Mouse (Mus musculus): ENCODE results near the gene Cacna2d2. TPM values are rescaled to one million over a fixed set of nuclear protein-coding genes. Genes with fewer than 3 reads are reported as not detected.

The Cacna2d2 gene
- polyA plus RNA-seq, 1 experiment from 2014 or later: 0.56 TPM

DNA sequence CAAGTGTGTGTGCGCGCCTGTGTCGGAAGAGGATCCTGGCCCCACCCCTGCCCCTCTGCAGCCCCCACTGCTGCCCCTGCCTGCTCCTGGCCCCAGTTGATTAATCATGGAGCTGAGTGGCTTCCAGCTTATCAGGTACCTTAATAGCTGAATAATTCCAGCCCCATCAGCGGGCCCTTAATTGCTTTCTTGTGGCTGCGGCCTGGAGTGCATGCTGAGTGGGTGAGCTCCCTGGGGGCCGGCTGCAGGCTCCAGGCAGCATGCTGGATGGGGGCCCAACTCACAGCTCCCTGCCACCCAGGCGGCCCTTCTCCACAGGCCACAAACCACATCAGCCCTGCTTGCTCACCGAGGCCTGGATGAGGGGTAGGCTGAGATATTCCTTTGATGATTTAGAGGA, 112.0 kb downstream of the Cacna2d2 start:
- Histone ChIP-seq H3K9me3 (no peaks in the 10 kb centered on the region), H3K4me2 (replicated peaks) (no peak overlapping the region), H3K27ac (no peak overlapping the region), H3K27me3 (peaks cover 54% of the 10 kb centered on the region), H3K36me3 (no peaks in the 10 kb centered on the region), H3K9ac (no peak overlapping the region), H3K4me3 (no peak overlapping the region), H3K4me1 (peaks cover 21% of the 10 kb centered on the region)
- WGBS: 48% methylated on average over 8 of the region's 8 CpGs
- ATAC-seq (ENCODE audit: low FRiP score, low read depth): no peak

DNA sequence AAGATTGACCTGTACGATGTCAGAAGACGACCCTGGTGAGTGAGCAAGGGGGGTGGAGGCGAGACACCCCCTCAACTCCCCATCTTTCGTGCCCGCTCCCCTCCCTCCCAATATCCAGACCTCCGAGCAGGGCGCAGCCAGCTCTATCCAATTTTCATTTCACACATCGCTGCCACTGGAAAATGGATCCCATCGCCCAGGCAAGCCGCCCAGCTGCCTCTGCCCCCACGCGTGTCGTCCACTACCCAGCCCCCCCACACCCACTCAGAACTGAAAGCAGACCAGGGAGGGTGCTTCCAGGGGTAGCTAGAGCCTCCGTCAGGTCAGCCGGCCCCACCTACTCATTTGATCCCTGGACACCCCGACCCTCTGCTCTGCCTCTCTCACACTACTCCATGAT, 112.9 kb downstream of the Cacna2d2 start:
- peaks cover 45% of the 10 kb centered on the region for H3K27me3 ChIP-seq

DNA sequence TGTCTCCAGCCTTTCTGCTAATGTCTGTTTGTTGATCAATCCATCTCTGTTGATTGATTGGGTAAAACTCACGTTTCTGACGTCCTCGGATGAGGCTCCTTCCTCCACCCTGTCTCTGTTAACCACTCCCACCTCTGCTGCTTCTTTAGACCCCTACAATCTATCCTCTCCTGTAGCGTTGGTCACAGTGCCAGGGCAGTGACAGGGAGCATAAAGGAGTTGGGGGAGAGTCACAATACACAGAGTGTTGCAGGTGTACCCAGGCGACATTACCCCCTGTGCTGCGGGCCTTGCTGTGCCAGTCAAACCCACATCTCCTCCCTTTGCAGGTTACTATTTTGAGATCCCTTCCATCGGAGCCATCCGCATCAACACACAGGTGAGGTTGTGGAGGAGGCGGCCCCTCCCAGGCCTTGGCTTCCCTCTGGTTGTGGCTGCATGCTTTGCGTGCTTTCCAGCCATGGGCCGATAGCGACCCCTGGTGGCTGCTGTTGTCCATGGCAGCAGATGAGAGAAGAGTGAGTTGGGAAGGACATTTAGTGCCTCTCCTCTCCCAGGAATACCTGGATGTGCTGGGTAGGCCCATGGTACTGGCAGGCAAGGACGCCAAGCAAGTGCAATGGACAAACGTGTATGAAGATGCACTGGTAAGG, 115.0 kb downstream of the Cacna2d2 start:
- peak; percentile 48; the same call in 1 of the 2 replicates for ATAC-seq (ENCODE audit: low FRiP score, low read depth)
- H3K4me1 ChIP-seq: 0 out of 2 replicates have a peak, but pooled peaks cover 4% of the 10 kb centered on the region
- H3K27me3 ChIP-seq: peaks cover 38% of the 10 kb centered on the region
- WGBS: 22% methylated on average over 14 of the region's 14 CpGs
- H3K4me3 ChIP-seq: no peak overlapping the region
- no peak overlapping the region for H3K27ac ChIP-seq
- no peaks in the 10 kb centered on the region for H3K9me3 ChIP-seq
- H3K36me3 ChIP-seq: no peaks in the 10 kb centered on the region
- no peak overlapping the region for H3K9ac ChIP-seq
- no peak overlapping the region for H3K4me2 ChIP-seq (replicated peaks)

More for the DNA sequence above, 112.9 kb downstream of the Cacna2d2 start:
- WGBS: 83% methylated on average over 16 of the region's 16 CpGs
- H3K4me3 ChIP-seq: no peak overlapping the region
- H3K4me2 ChIP-seq (replicated peaks): no peak overlapping the region
- H3K9ac ChIP-seq: no peak overlapping the region
- H3K36me3 ChIP-seq: no peaks in the 10 kb centered on the region
- H3K4me1 ChIP-seq: peaks cover 21% of the 10 kb centered on the region
- no peak overlapping the region for H3K27ac ChIP-seq
- H3K9me3 ChIP-seq: no peaks in the 10 kb centered on the region
- ATAC-seq (ENCODE audit: low FRiP score, low read depth): no peak

DNA sequence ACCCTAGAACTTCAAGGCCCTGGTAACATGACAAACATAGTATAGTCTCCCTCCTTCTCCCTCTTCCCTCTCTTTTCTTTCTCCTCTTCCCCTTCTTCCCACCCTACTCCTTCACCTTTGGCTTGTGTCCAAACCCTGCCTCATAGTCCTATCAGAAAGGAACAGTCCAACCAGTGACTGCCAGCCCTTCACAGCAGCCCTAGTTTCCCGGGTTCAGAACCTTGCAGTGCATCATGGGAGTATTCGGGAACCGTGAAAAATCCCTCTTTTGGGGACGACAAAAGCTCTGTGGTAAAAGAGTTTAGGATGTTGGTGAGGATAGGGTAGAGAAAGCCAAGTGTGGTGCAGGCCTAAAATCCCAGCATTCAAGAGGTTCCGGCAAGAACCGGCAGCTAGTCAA, 120.9 kb downstream of the Cacna2d2 start:
- WGBS: 61% methylated on average over 6 of the region's 6 CpGs
- Histone ChIP-seq H3K9ac (no peak overlapping the region), H3K4me1 (peaks cover 27% of the 10 kb centered on the region), H3K36me3 (no peaks in the 10 kb centered on the region), H3K27me3 (peaks cover 36% of the 10 kb centered on the region), H3K4me3 (no peak overlapping the region), H3K4me2 (replicated peaks) (no peak overlapping the region), H3K27ac (no peak overlapping the region), H3K9me3 (no peaks in the 10 kb centered on the region)
- ATAC-seq (ENCODE audit: low FRiP score, low read depth): no peak

DNA sequence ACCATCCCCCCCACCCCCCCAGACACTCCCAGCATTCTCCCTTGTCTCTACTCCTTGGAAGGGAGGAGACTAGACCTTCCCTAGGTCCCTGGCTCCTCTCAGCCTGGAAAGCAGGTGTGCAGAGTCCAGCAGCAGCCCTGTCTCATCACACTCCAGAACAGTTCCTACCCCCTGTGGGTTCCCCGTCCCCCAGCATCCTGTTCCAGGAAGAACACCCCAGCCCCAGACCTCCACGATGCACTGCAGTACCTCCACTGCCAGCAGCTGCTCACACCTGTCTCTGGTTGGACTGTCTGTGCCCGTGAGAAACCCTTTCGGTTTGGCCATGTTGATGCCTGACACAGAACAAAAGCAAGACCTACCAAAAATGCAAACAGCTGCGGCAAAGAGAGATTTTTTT, 121.8 kb downstream of the Cacna2d2 start:
- H3K4me3 ChIP-seq: no peak overlapping the region
- peaks cover 44% of the 10 kb centered on the region for H3K27me3 ChIP-seq
- 39% methylated on average over 5 of the region's 5 CpGs for WGBS
- peak overlapping the region; percentile 52; the same call in 1 of the 2 replicates for H3K4me2 ChIP-seq (replicated peaks)
- no peak overlapping the region for H3K27ac ChIP-seq
- peaks cover 28% of the 10 kb centered on the region for H3K4me1 ChIP-seq
- no peaks in the 10 kb centered on the region for H3K9me3 ChIP-seq
- no peaks in the 10 kb centered on the region for H3K36me3 ChIP-seq
- no peak for ATAC-seq (ENCODE audit: low FRiP score, low read depth)
- H3K9ac ChIP-seq: 0 out of 2 replicates have a peak overlapping the region, but pooled peaks have one; percentile 39

DNA sequence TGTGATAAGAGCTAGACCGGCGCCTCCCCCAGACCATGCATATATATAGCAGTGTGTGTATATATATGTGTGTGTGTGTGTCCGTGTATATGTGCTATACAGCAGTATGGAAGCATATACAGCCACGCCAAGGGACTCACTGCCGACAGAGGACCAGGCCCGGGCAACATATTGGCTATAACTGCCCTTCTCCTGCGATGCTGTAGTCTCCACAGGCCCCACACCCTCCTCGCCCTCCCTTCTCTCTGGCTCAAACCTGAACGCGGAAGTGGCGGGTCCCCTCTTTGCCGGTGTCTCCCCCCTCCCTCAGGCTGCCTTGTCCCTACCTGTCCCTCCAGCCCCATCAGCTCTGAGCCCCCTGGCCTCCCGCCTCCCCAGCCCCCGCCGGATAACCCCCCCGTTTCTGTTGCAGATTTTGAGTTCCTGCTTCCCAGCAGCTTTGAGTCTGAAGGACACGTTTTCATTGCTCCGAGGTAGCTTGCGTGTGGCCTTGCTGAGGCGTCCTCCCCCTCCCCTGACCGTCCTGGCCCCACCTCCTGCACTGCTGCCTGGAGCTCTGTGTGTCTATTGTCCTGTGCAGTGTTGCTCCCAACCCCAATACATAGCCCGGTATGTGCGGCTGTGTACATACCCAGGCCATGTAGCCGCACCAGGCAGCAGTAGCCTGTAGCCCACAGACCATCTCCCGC, 122.4 kb downstream of the Cacna2d2 start:
- Histone ChIP-seq H3K27ac (no peak overlapping the region), H3K4me3 (peak overlapping the region; percentile 17), H3K9ac (peak overlapping the region; percentile 39), H3K27me3 (peaks cover 51% of the 10 kb centered on the region), H3K4me1 (peaks cover 35% of the 10 kb centered on the region), H3K36me3 (no peaks in the 10 kb centered on the region), H3K4me2 (replicated peaks) (peak overlapping the region; percentile 52), H3K9me3 (no peaks in the 10 kb centered on the region)
- peak; percentile 38 for ATAC-seq (ENCODE audit: low FRiP score, low read depth)
- WGBS: 18% methylated on average over 25 of the region's 25 CpGs

DNA sequence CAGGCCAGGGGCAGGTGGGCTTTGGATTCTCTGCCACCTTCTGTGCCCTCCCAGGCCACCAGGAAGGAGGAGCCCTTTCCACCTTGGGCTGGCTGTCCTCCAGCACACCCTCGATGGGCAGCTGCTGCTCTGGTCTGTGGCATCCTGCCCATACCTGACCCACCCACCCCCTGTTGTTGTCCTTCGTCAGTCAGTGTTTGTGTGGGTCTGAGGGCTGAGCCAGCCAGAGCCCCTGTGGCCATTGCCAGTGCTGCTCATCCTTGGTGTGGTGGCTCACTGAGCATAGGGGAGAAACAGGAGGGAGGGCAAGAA, 122.9 kb downstream of the Cacna2d2 start:
- WGBS: 51% methylated on average over 2 of the region's 2 CpGs
- Histone ChIP-seq H3K4me3 (0 out of 2 replicates have a peak overlapping the region, but pooled peaks have one; percentile 17), H3K27me3 (peaks cover 56% of the 10 kb centered on the region), H3K36me3 (no peaks in the 10 kb centered on the region), H3K4me1 (peaks cover 39% of the 10 kb centered on the region), H3K9ac (peak overlapping the region; percentile 39; the same call in 1 of the 2 replicates), H3K9me3 (no peaks in the 10 kb centered on the region), H3K4me2 (replicated peaks) (peak overlapping the region; percentile 52), H3K27ac (no peak overlapping the region)
- ATAC-seq (ENCODE audit: low FRiP score, low read depth): peak; percentile 4; the same call in 1 of the 2 replicates

DNA sequence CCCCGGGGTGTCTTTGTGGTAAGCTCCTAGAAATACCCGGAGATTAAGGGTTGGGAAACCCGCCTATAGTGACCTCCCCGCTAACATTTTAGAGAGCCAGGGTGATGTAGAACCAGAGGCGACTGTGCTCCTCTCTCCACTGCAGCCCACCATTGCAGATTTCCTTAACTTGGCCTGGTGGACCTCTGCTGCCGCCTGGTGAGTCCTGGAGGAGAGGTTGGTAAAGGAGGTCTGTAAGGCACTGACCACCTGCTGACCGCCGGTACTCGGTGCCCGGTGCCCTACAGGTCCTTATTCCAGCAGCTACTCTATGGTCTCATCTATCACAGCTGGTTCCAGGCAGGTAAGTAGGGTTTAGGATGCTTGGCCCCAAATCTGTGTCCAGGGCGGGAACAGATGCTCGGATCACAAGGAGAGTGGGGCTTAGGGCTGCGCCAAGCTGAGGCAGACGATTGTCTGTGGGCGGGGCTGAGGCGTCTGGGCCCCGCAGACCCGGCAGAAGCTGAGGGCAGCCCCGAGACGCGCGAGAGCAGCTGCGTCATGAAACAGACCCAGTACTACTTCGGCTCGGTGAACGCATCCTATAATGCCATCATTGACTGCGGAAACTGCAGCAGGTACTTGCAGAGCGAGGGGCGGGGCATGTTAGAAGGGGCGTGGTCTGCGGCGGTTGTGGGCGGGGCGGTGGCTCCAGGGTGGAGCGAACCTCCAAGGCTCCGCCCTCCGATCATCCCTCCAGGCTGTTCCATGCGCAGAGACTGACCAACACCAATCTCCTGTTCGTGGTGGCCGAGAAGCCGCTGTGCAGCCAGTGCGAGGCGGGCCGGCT, 127.0 kb downstream of the Cacna2d2 start:
- Histone ChIP-seq H3K27me3 (peaks cover 64% of the 10 kb centered on the region), H3K4me3 (peak overlapping the region; percentile 39), H3K9ac (peak overlapping the region; percentile 35; the same call in 1 of the 2 replicates), H3K4me1 (peaks cover 28% of the 10 kb centered on the region), H3K9me3 (no peaks in the 10 kb centered on the region), H3K4me2 (replicated peaks) (peak overlapping the region; percentile 66), H3K27ac (no peak overlapping the region), H3K36me3 (no peaks in the 10 kb centered on the region)
- 5% methylated on average over 44 of the region's 44 CpGs for WGBS
- ATAC-seq (ENCODE audit: low FRiP score, low read depth): peak; percentile 62; the same call in 1 of the 2 replicates

DNA sequence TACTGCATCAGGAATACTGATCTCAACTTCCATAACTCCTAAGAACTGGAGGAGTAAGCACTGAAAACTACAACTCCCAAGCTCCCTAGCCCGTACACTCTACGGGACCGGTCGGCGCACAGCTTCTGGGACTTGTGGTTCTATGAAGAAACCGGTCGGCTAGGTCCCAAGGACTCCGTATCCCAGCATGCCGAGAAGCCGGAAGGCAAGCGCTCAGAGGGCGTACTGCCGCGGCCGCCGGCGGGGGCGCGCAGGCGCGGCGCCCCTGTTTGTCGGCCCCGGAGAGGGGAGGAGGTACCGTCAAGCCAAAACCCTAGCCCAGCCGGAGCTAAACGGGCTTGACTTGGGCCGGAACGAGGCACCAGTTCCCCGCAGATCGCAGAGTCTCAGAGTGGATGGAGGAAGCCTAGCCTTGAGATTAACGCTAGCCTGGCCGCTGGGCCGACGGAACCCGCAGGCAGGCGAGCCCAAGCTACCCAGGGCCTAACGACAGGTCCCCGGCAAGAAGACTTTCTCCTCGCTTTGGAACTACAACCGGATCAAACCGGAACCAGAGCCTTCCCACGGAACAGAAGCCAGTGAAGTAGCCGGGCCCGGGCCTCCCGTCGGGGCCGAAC, 134.5 kb downstream of the Cacna2d2 start, which contains the start of gene Tmem115:
Gene Tmem115, plus strand, starts transcription at position 155 of the 617 bp plus-strand sequence.
- Histone ChIP-seq H3K27ac (peak within 1 kb of the TSS; percentile 75), H3K4me1 (peaks cover 29% of the 10 kb centered on the region), H3K36me3 (peaks cover 25% of the 10 kb centered on the region), H3K9ac (peak within 1 kb of the TSS; percentile 94), H3K27me3 (peaks cover 4% of the 10 kb centered on the region), H3K9me3 (no peaks in the 10 kb centered on the region), H3K4me3 (peak within 1 kb of the TSS; percentile 94), H3K4me2 (replicated peaks) (peak within 1 kb of the TSS; percentile 99)
- WGBS: under 1% methylated on average over 48 of the region's 48 CpGs
- ATAC-seq (ENCODE audit: low FRiP score, low read depth): peak; percentile 99

DNA sequence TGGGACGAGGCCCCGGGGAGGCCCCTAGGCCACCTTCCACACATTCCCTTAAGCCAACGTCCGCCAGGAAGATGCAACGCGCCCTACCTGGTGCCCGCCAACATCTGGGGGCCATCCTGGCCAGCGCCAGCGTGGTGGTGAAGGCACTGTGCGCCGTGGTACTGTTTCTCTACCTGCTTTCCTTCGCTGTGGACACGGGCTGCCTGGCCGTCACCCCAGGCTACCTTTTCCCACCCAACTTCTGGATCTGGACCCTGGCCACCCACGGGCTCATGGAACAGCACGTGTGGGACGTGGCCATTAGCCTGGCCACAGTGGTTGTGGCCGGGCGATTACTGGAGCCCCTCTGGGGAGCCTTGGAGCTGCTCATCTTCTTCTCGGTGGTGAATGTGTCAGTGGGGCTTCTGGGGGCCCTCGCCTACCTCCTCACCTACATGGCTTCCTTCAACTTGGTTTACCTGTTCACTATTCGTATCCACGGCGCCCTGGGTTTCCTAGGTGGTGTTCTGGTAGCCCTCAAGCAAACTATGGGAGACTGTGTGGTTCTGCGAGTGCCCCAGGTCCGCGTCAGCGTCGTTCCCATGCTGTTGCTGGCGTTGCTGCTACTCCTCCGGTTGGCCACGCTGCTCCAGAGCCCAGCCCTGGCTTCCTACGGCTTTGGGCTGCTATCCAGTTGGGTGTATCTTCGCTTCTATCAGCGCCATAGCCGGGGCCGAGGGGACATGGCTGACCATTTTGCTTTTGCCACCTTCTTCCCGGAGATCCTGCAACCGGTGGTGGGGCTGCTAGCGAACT, 135.2 kb downstream of the Cacna2d2 start:
- Histone ChIP-seq H3K4me2 (replicated peaks) (peak overlapping the region; percentile 99), H3K9ac (peak overlapping the region; percentile 94), H3K27me3 (peaks cover 4% of the 10 kb centered on the region), H3K4me3 (peak overlapping the region; percentile 94), H3K4me1 (peaks cover 29% of the 10 kb centered on the region), H3K9me3 (no peaks in the 10 kb centered on the region), H3K27ac (peak overlapping the region; percentile 75), H3K36me3 (peaks cover 32% of the 10 kb centered on the region)
- 1% methylated on average over 40 of the region's 40 CpGs for WGBS
- ATAC-seq (ENCODE audit: low FRiP score, low read depth): no peak

DNA sequence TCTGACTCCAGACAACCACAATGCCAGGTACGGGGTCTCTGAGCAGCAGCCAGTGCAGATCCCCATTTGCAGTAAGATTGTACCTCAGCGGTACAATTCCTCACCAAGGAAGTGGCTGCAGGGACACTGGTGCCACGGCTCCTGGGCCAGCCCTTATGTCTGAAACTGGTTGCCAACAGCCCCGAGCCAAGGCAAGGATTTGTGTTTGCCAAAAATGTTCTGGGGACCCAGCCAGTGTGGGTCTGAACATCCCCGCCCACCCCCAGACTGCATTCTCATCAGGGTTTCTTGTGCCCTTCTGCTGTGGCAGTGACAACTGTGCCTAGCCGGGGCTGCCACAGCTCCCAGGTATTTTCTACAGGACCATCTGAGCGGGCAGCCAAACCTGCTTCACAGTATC, 138.8 kb downstream of the Cacna2d2 start:
- Histone ChIP-seq H3K27ac (no peak overlapping the region), H3K4me3 (no peak overlapping the region), H3K27me3 (no peaks in the 10 kb centered on the region), H3K36me3 (peaks cover 38% of the 10 kb centered on the region), H3K9me3 (no peaks in the 10 kb centered on the region), H3K4me1 (peaks cover 47% of the 10 kb centered on the region), H3K4me2 (replicated peaks) (no peak overlapping the region), H3K9ac (no peak overlapping the region)
- no peak for ATAC-seq (ENCODE audit: low FRiP score, low read depth)
- WGBS: 89% methylated on average over 7 of the region's 7 CpGs
